Mouse (Mus musculus) forebrain, embryonic 14.5 days (tissue): ENCODE data around the gene Shc1. TPM values are rescaled to one million over a fixed set of nuclear protein-coding genes. Genes with fewer than 3 reads are reported as not detected.
A peak's percentile ranks its signal among the peaks of the same experiment; 100 is the strongest.

ENCODE experiments used
- ATAC-seq: fragments of 200-750 bp; cut with Nextera tagmentation; 2 replicates; pipeline ENCODE4 v1.8.0; 2017; ENCODE audit warnings: mild to moderate bottlenecking, moderate library complexity
- DNase-seq: peaks from one replicate; pipeline ENCODE4 v3.0.0-alpha.2; 2015; ENCODE audit warnings: low spot score
- H3K27ac ChIP-seq: fragments of 300-500 bp; sonication (generic); 2 replicates; pipeline ENCODE4 v1.5.1; 2014; ENCODE audit warnings: low read depth, mild to moderate bottlenecking, control low read depth, low read length, moderate library complexity
- H3K27me3 ChIP-seq: fragments of 300-500 bp; sonication (generic); replicated peaks from 2 replicates; pipeline ENCODE4 v1.6.1; 2014; ENCODE audit warnings: low read length, control low read depth, mixed read lengths; ENCODE audit not compliant: control insufficient read depth, insufficient read depth
- H3K36me3 ChIP-seq: fragments of 300-500 bp; sonication (generic); 2 replicates; pipeline ENCODE4 v1.6.1; 2014; ENCODE audit warnings: low read length, control low read depth; ENCODE audit not compliant: control insufficient read depth, insufficient read depth
- H3K4me1 ChIP-seq: fragments of 300-500 bp; sonication (generic); 2 replicates; pipeline ENCODE4 v1.6.1; 2014; ENCODE audit warnings: antibody characterized with exemption, low read length, control low read depth; ENCODE audit not compliant: control insufficient read depth, insufficient read depth
- H3K4me2 ChIP-seq: fragments of 300-500 bp; sonication (generic); 2 replicates; pipeline ENCODE4 v1.6.1; 2014; ENCODE audit warnings: mild to moderate bottlenecking, control low read depth, low read length
- H3K4me3 ChIP-seq: fragments of 300-500 bp; sonication (generic); 2 replicates; pipeline ENCODE4 v1.5.1; 2014; ENCODE audit warnings: low read depth, low read length, control low read depth
- H3K9ac ChIP-seq: fragments of 300-500 bp; sonication (generic); 2 replicates; pipeline ENCODE4 v1.6.1; 2014; ENCODE audit warnings: mild to moderate bottlenecking, low read length, control low read depth, moderate library complexity
- H3K9me3 ChIP-seq: fragments of 300-500 bp; sonication (generic); replicated peaks from 2 replicates; pipeline ENCODE4 v1.6.1; 2016; ENCODE audit warnings: low read length, control low read depth, mixed read lengths; ENCODE audit not compliant: control insufficient read depth
- WGBS: fragments of 180-500 bp; shearing (Covaris S2); extraction: QIAGEN DNeasy Blood & Tissue Kit; methylation state at CpG from one replicate; pipeline ENCODE4 v1.1.7; 2014; 5-methylcytosine and 5-hydroxymethylcytosine counted together
- polyA plus RNA-seq: library from polyadenylated mRNA; unstranded; fragments of >200 nt; fragmentation: Nextera tagmentation; extraction: Ambion mirVana; gene quantifications from 2 replicates; pipeline ENCODE4 v1.2.1, GENCODE M21; 2014

The Shc1 gene
- polyA plus RNA-seq, 1 experiment from 2014 or later: 9.9 TPM

DNA sequence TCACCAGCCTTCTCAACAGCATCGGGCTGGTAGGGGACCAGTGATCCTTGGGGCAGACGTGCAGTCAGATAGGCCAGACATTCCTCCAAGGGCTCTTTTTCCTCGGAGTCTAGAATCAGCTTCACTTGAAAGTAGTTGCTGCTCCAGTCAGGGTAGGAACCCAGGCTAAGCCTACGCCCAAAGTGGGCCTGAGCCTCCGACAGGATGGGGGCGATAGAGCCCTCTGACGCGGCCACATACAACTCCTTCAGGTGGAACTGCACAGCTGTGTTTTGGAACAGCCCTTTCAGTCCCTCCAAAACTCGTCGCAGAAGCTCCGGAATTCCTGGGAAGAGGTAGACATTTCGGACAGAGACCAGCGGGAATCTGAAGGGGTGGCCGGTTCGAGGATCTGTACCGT lies 9.8 kb upstream of the Shc1 start:
- DNase-seq (no peak), ATAC-seq (no peak)
- H3K36me3 ChIP-seq: peaks cover 29% of the 10 kb centered on the region
- no peak overlapping the region for H3K27ac ChIP-seq
- no peak overlapping the region for H3K4me3 ChIP-seq
- no peak overlapping the region for H3K4me2 ChIP-seq
- H3K27me3 ChIP-seq: no peaks in the 10 kb centered on the region
- H3K9me3 ChIP-seq: no peaks in the 10 kb centered on the region
- 63% methylated on average over 16 of the region's 16 CpGs for WGBS
- no peak overlapping the region for H3K9ac ChIP-seq
- peaks cover 6% of the 10 kb centered on the region for H3K4me1 ChIP-seq

- H3K4me1 ChIP-seq: peaks cover 6% of the 10 kb centered on the region
- H3K4me2 ChIP-seq: no peak overlapping the region
- H3K36me3 ChIP-seq: peaks cover 30% of the 10 kb centered on the region
- no peaks in the 10 kb centered on the region for H3K9me3 ChIP-seq
- no peak overlapping the region for H3K27ac ChIP-seq
- H3K9ac ChIP-seq: no peak overlapping the region
- H3K4me3 ChIP-seq: no peak overlapping the region
- no peak for ATAC-seq
- 95% methylated on average over 3 of the region's 3 CpGs for WGBS
- no peak for DNase-seq
- H3K27me3 ChIP-seq: no peaks in the 10 kb centered on the region
Measured at GRCm38 (mm10) chr3:89409701-89410100, 8.5 kb upstream of the Shc1 start.

DNA sequence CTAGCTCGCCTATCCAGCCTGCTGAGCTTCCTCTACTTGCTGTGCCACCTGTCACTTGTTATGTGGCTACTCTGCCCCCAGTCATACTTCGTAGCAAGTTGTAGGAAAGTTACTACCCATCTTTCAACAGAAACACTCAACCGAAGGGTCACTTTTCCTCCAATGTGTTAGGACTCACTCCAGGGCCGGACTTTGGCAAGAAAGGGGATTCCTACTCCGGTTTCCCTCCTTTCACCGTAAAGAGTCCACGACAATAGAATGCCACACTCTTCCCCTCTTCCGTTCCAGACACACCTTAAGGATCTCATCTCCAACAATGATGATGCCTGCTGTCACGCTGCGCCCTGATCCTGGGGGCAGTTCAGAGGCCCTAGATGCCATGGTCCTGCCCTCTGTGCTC lies 7.4 kb upstream of the Shc1 start:
- H3K4me1 ChIP-seq: peaks cover 6% of the 10 kb centered on the region
- H3K9ac ChIP-seq: peak overlapping the region; percentile 54
- peak overlapping the region; percentile 62 for H3K4me2 ChIP-seq
- peak overlapping the region; percentile 39 for H3K4me3 ChIP-seq
- WGBS: 78% methylated on average over 10 of the region's 10 CpGs
- H3K9me3 ChIP-seq: no peaks in the 10 kb centered on the region
- H3K36me3 ChIP-seq: peaks cover 25% of the 10 kb centered on the region
- ATAC-seq (no peak), DNase-seq (no peak)
- H3K27ac ChIP-seq: no peak overlapping the region
- no peaks in the 10 kb centered on the region for H3K27me3 ChIP-seq

DNA sequence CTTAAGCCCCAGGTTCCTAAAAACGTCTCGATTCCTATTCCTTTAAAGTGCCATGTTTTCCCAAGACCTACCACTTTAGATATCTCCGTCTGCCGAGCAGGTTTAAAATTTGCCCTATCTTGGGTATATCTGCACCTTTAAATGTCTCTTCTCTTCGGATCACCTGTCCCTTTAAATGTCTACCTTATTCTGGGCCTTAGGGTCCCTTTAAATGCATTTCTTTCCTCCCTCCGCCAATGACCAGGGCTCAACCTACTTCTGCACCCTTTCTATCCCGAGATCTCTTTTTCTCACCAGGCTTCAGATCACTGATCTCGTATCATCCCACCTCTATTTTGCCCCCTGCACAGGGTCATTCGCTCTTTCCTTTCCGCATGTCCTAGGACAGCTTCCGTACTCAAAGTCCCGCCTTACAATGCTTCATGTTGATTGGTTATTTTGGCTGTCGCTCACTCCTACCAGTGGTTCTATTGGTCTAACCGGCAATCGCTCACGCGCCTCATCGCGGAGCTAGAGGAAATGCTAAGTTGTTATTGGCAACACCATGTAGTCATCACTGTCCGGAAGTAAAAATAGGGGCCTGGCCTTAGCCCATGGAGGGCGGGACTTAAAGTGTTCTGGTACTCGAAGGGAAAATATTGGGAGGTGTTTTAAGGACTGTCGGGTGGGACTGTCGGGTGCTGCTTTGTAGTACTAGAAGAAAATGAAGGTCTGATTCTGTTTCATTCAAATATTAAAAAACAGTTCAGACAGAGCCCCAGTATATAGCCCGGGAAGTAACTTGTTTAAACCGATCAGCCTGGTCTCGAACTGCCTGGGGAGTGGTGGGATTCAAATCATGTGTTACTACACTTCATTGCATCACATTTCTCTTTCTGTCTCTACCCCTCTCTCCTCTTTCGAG lies 6.5 kb upstream of the Shc1 start, which contains the start of gene Flad1:
Gene Flad1, minus strand, starts transcription at position 381 of the 904 bp plus-strand sequence.
- peak; percentile 99 for DNase-seq

GRCm38 (mm10) chr3:89416158-89416557 lies 2.1 kb upstream of the Shc1 start:
- Histone ChIP-seq H3K27me3 (no peaks in the 10 kb centered on the region), H3K36me3 (peaks cover 23% of the 10 kb centered on the region), H3K9me3 (no peaks in the 10 kb centered on the region), H3K4me1 (peaks cover 15% of the 10 kb centered on the region), H3K27ac (no peak overlapping the region), H3K4me2 (0 out of 2 replicates have a peak overlapping the region, but pooled peaks have one; percentile 81), H3K9ac (no peak overlapping the region), H3K4me3 (no peak overlapping the region)
- no peak for DNase-seq
- ATAC-seq: no peak
- 95% methylated on average over 8 of the region's 8 CpGs for WGBS

More for the DNA sequence above, 6.5 kb upstream of the Shc1 start, which contains the start of gene Flad1:
- Histone ChIP-seq H3K4me3 (peak within 1 kb of the TSS; percentile 39), H3K36me3 (peaks cover 29% of the 10 kb centered on the region), H3K4me1 (peaks cover 8% of the 10 kb centered on the region), H3K4me2 (peak within 1 kb of the TSS; percentile 62), H3K27ac (no peak within 1 kb of the TSS), H3K9ac (peak within 1 kb of the TSS; percentile 54), H3K9me3 (no peaks in the 10 kb centered on the region), H3K27me3 (no peaks in the 10 kb centered on the region)
- peak; percentile 100 for ATAC-seq
- 8% methylated on average over 28 of the region's 28 CpGs for WGBS

- Histone ChIP-seq H3K9ac (peak overlapping the region; percentile 64), H3K27ac (no peak overlapping the region), H3K4me3 (peak overlapping the region; percentile 48), H3K9me3 (no peaks in the 10 kb centered on the region), H3K36me3 (peaks cover 23% of the 10 kb centered on the region), H3K27me3 (no peaks in the 10 kb centered on the region), H3K4me2 (peak overlapping the region; percentile 81), H3K4me1 (peaks cover 20% of the 10 kb centered on the region)
- ATAC-seq (no peak), DNase-seq (no peak)
- WGBS: 30% methylated on average over 2 of the region's 2 CpGs
Measured at GRCm38 (mm10) chr3:89417131-89417530, 1.1 kb upstream of the Shc1 start.

DNA sequence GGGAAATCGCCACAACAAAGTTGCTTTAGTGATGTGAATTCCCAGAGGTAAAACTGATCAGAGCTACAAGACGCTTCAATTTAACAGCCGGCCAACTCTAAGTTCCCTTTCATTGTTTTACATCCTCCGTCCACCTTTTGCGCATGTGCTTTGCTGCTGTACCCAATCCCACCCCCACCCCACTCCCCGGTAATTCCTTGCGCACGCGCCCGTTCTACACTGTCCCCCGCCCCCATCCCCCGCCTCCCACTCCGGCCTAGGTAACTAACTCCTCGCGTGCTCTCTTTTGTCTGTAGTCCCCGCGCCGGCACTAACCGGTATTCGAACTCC lies 438 bp upstream of the Shc1 start:
- 0% methylated on average over 20 of the region's 20 CpGs for WGBS
- ATAC-seq (peak; percentile 66), DNase-seq (peak; percentile 91)
- peak overlapping the region; percentile 81 for H3K4me2 ChIP-seq
- H3K27ac ChIP-seq: peak overlapping the region; percentile 46
- peaks cover 20% of the 10 kb centered on the region for H3K4me1 ChIP-seq
- H3K9me3 ChIP-seq: no peaks in the 10 kb centered on the region
- peak overlapping the region; percentile 48 for H3K4me3 ChIP-seq
- H3K36me3 ChIP-seq: peaks cover 23% of the 10 kb centered on the region
- H3K9ac ChIP-seq: peak overlapping the region; percentile 64
- H3K27me3 ChIP-seq: no peaks in the 10 kb centered on the region

GRCm38 (mm10) chr3:89418861-89419250 lies 613 bp downstream of the Shc1 start:
- peak; percentile 13 for ATAC-seq
- peak overlapping the region; percentile 66 for H3K9ac ChIP-seq
- H3K27ac ChIP-seq: peak overlapping the region; percentile 67
- peaks cover 20% of the 10 kb centered on the region for H3K4me1 ChIP-seq
- H3K4me2 ChIP-seq: peak overlapping the region; percentile 81
- WGBS: under 1% methylated on average over 16 of the region's 16 CpGs
- H3K27me3 ChIP-seq: no peaks in the 10 kb centered on the region
- peak overlapping the region; percentile 48 for H3K4me3 ChIP-seq
- no peak for DNase-seq
- no peaks in the 10 kb centered on the region for H3K9me3 ChIP-seq
- peaks cover 21% of the 10 kb centered on the region for H3K36me3 ChIP-seq

- peak; percentile 39 for DNase-seq
- Histone ChIP-seq H3K36me3 (peaks cover 15% of the 10 kb centered on the region), H3K27ac (0 out of 2 replicates have a peak overlapping the region, but pooled peaks have one; percentile 33), H3K4me1 (peaks cover 20% of the 10 kb centered on the region), H3K4me3 (peak overlapping the region; percentile 48), H3K4me2 (peak overlapping the region; percentile 81), H3K9me3 (no peaks in the 10 kb centered on the region), H3K27me3 (no peaks in the 10 kb centered on the region), H3K9ac (peak overlapping the region; percentile 66)
- ATAC-seq: no peak
- 4% methylated on average over 9 of the region's 9 CpGs for WGBS
Measured at GRCm38 (mm10) chr3:89419571-89419970, 1.3 kb downstream of the Shc1 start.
